Comparison of ENCODE assay signal across 18 mouse cellular contexts in the genomic region with DNA sequence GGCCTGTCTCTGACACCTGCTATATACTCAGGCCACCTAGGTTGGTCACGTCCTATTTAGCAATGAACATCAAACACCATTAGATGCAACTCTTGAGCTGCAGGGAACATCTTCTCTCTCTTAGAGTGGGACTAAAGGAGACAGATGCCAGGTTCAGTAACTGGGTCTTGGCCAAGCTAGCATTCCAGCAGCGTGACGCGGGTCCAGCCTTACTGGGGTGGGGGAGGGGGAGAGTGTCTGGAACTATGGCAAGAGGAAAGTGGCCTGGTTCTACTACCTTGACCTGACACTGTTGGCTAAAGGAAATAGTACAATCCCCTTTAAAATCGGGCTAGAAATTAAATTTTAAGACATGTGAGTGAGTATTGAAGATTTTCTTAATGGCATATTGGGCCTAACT. TPM values are rescaled to one million over a fixed set of nuclear protein-coding genes. Genes with fewer than 3 reads are reported as not detected.
A peak's percentile ranks its signal among the peaks of the same experiment; 100 is the strongest.
DNase-seq lines count a peak whose midpoint lies in the region; ATAC-seq lines count a peak whose summit lies in the region.
"Had no signal": no experiment of that assay in that cellular context is flagged by ENCODE, and none has a peak within 500 bp of the region (broad histone marks: within the 10 kb centered on the region; RNA-seq: fewer than 3 reads in every experiment).

No protein-coding gene starts in this region.

- H3K27ac ChIP-seq in hindbrain, embryonic 14.5 days, result peak overlapping the region; percentile 61; the same call in 1 of the 2 replicates
- no peak overlapping the region for H3K27ac ChIP-seq in hindbrain, embryonic 10.5 days
- no peak overlapping the region for H3K27ac ChIP-seq in midbrain, embryonic 13.5 days
- H3K27ac ChIP-seq: macrophage; neural tube, embryonic 12.5 days had no signal

- peaks cover 35% of the 10 kb centered on the region for H3K4me1 ChIP-seq in hindbrain, embryonic 14.5 days (replicated peaks; ENCODE audit: control insufficient read depth, insufficient read depth, low read length)
- peaks cover 5% of the 10 kb centered on the region for H3K4me1 ChIP-seq in hindbrain, embryonic 10.5 days (replicated peaks)
- peaks cover 19% of the 10 kb centered on the region for H3K4me1 ChIP-seq in midbrain, embryonic 13.5 days (replicated peaks)

- intact Hi-C loops in heart, postnatal 10 days (cut with DNase I), result loop anchor here (5.0 kb wide), 1 partner anchor 60 kb away; no protein-coding TSS in a partner anchor

- 70% methylated on average over 5 of the region's 5 CpGs for WGBS in hindbrain, embryonic 14.5 days
- 96% methylated on average over 5 of the region's 5 CpGs for WGBS in hindbrain, embryonic 10.5 days
- 87% methylated on average over 5 of the region's 5 CpGs for WGBS in midbrain, embryonic 13.5 days

- no peaks in the 10 kb centered on the region for H3K9me3 ChIP-seq in hindbrain, embryonic 14.5 days (ENCODE audit: control insufficient read depth, low read length)
- no peaks in the 10 kb centered on the region for H3K9me3 ChIP-seq in hindbrain, embryonic 10.5 days
- H3K9me3 ChIP-seq in midbrain, embryonic 13.5 days, result no peaks in the 10 kb centered on the region
- H3K9me3 ChIP-seq: hindbrain, embryonic 15.5 days; kidney, embryonic 15.5 days; neural tube, embryonic 12.5 days had no signal

- no peak overlapping the region for H3K9ac ChIP-seq in hindbrain, embryonic 14.5 days
- no peak overlapping the region for H3K9ac ChIP-seq in midbrain, embryonic 13.5 days (replicated peaks)
- H3K9ac ChIP-seq: hindbrain, embryonic 15.5 days; kidney, embryonic 15.5 days; neural tube, embryonic 12.5 days had no signal

- no peak for ATAC-seq in hindbrain, embryonic 14.5 days (ENCODE audit: low FRiP score)
- ATAC-seq in midbrain, embryonic 13.5 days, result no peak
- ATAC-seq: midbrain, embryonic 16.5 days had no signal

- no peak overlapping the region for H3K4me2 ChIP-seq in hindbrain, embryonic 14.5 days (replicated peaks)
- H3K4me2 ChIP-seq in midbrain, embryonic 13.5 days (replicated peaks), result no peak overlapping the region
- H3K4me2 ChIP-seq: hindbrain, embryonic 15.5 days; kidney, embryonic 15.5 days; neural tube, embryonic 12.5 days had no signal

- peaks cover 24% of the 10 kb centered on the region for H3K36me3 ChIP-seq in hindbrain, embryonic 14.5 days (replicated peaks; ENCODE audit: control insufficient read depth, insufficient read depth)
- H3K36me3 ChIP-seq in hindbrain, embryonic 10.5 days, result peaks cover 98% of the 10 kb centered on the region
- peaks cover 71% of the 10 kb centered on the region for H3K36me3 ChIP-seq in midbrain, embryonic 13.5 days

- no peaks in the 10 kb centered on the region for H3K27me3 ChIP-seq in hindbrain, embryonic 14.5 days (ENCODE audit: control insufficient read depth, insufficient read depth, low read length)
- H3K27me3 ChIP-seq in hindbrain, embryonic 10.5 days (ENCODE audit: insufficient read depth, poor library complexity, severe bottlenecking), result no peaks in the 10 kb centered on the region
- no peaks in the 10 kb centered on the region for H3K27me3 ChIP-seq in midbrain, embryonic 13.5 days
- H3K27me3 ChIP-seq: hindbrain, embryonic 15.5 days; kidney, embryonic 15.5 days; neural tube, embryonic 12.5 days had no signal

- DNase-seq in adrenal gland, postnatal 10 days, result peak; percentile 62
- DNase-seq in adrenal gland, postnatal 4 days (ENCODE audit: low spot score in 2 of 2), result no peak
- DNase-seq in hindbrain, embryonic 14.5 days (ENCODE audit: low spot score), result no peak
- no peak for DNase-seq in hindbrain, embryonic 10.5 days (ENCODE audit: low spot score)
- DNase-seq in Muller cell, postnatal 12 days (ENCODE audit: inconsistent ontology term), result peak; percentile 87
- DNase-seq in heart, postnatal 10 days, result peak; percentile 72 to 73
- no peak for DNase-seq in thymus, postnatal 36 days
- DNase-seq: cerebellum, adult 9-11 months; gastrocnemius, postnatal 25 days; retina, postnatal 1 day; spleen, adult 18-20 months had no signal

- no peak overlapping the region for H3K4me3 ChIP-seq in hindbrain, embryonic 14.5 days (replicated peaks; ENCODE audit: low read length)
- no peak overlapping the region for H3K4me3 ChIP-seq in hindbrain, embryonic 10.5 days
- no peak overlapping the region for H3K4me3 ChIP-seq in midbrain, embryonic 13.5 days (replicated peaks)
- H3K4me3 ChIP-seq: erythroblast, embryonic 14.5 days; hindbrain, embryonic 15.5 days; kidney, embryonic 15.5 days; neural tube, embryonic 12.5 days had no signal

RNA-seq across cellular contexts. Expression of gene H2afy, which starts 43.6 kb away (rescaled TPM):
- 100 to 1,000 TPM; 117 to 122 TPM for total RNA-seq in adrenal gland, postnatal 10 days (2021)
- total RNA-seq in adrenal gland, postnatal 4 days (2021), result 100 to 1,000 TPM; 164 to 176 TPM
- 287 and 316 TPM in 2 replicates for polyA plus RNA-seq in hindbrain, embryonic 14.5 days (2014; fragmentation: Nextera tagmentation; extraction: Ambion mirVana)
- 494 and 510 TPM in 2 replicates for polyA plus RNA-seq in hindbrain, embryonic 10.5 days (2016; fragmentation: Nextera tagmentation; extraction: Ambion mirVana)
- 10 to 100 TPM; 76.6 to 79.5 TPM for total RNA-seq in heart, postnatal 10 days (2021)
- 414 and 443 TPM in 2 replicates for polyA plus RNA-seq in midbrain, embryonic 13.5 days (2015; fragmentation: Nextera tagmentation; extraction: Ambion mirVana)

Comparison
In these comparisons a context has a peak if more than half of its experiments do, and no peak if none do; other contexts are left out.
1. DNase-seq: peak in adrenal gland, postnatal 10 days (single experiment), Muller cell, postnatal 12 days (single experiment) and heart, postnatal 10 days (2 of 2); none in adrenal gland, postnatal 4 days (0 of 2), hindbrain, embryonic 14.5 days (single experiment), hindbrain, embryonic 10.5 days (single experiment) and thymus, postnatal 36 days (0 of 2).